ENCODE assay signal across 21 mouse cellular contexts in the genomic region with DNA sequence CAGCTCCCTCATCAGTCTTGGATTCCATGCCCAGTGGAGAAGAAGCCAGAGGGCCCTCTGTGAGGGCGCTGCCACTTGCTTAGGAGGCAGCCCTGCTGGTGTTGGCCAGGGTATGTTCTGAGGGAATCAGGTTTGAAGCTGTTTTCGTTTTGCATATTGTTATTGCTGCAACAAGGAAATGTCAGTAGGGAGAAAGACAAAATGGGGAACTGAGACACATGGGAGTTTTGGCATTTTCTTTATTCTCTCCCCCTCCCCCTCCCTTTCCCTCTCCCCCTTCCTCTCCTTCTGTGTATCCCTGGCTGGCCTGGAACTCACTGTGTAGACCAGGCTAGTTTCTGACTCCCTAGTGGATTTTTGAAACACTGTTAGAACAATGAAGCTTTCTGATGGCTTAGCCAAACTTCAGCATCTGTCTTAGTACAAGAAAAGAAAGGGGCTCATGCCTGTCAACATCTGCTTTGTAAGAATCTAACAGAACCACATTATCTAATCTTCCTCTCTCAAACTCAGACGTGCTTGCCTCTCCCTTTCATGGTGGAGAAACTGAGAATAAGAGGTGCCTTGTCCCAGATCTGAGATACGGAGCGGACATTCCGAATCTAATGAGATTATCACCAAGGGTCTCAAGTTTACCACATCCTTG. TPM values are rescaled to one million over a fixed set of nuclear protein-coding genes. Genes with fewer than 3 reads are reported as not detected.
DNase-seq lines count a peak whose midpoint lies in the region; ATAC-seq and TF ChIP-seq lines count a peak whose summit lies in the region.
"Had no signal": no experiment of that assay in that cellular context is flagged by ENCODE, and none has a peak within 500 bp of the region (broad histone marks: within the 10 kb centered on the region; RNA-seq: fewer than 3 reads in every experiment).

No protein-coding gene starts in this region.

- H3K4me3 ChIP-seq in lung, postnatal 0 days (ENCODE audit: low read depth, low read length) = no peak overlapping the region
- no peak overlapping the region for H3K4me3 ChIP-seq in CH12.LX (replicated peaks in 1 of 3; ENCODE audit: low read depth in 2 of 3, low read length in 2 of 3, poor library complexity in 1 of 3)
- H3K4me3 ChIP-seq: forebrain, embryonic 10.5 days; heart, adult 2 months; hindbrain, embryonic 10.5 days; midbrain, embryonic 12.5 days; neural tube, embryonic 13.5 days had no signal

- in situ Hi-C loops in CH12.LX (cut with MboI; ENCODE audit: low pct_ligation_motif_present, low pct_unique_long_range_greater_than_20kb, low sequenced_read_pairs) = no loop called here

- no peak overlapping the region for H3K4me2 ChIP-seq in lung, postnatal 0 days (replicated peaks; ENCODE audit: low read depth, low read length)
- H3K4me2 ChIP-seq in CH12.LX (ENCODE audit: insufficient read depth, low read depth, poor library complexity, severe bottlenecking) = peak overlapping the region; percentile 4; the same call in 1 of the 2 replicates
- H3K4me2 ChIP-seq: midbrain, embryonic 12.5 days; neural tube, embryonic 13.5 days had no signal

- ATAC-seq in lung, postnatal 0 days = no peak
- peak; percentile 15 for ATAC-seq in granulocyte monocyte progenitor cell, adult 5-6 weeks (replicated peaks; ENCODE audit: poor library complexity, severe bottlenecking)
- peak; percentile 30 for ATAC-seq in monocyte, adult 5-6 weeks (replicated peaks; ENCODE audit: insufficient number of reproducible peaks, low FRiP score, low TSS enrichment, poor library complexity, severe bottlenecking)
- ATAC-seq: hindbrain, postnatal 0 days had no signal

- DNase-seq in lung, postnatal 0 days (ENCODE audit: low spot score) = peak; percentile 6
- no peak for DNase-seq in lung, postnatal 4 days
- DNase-seq in CH12.LX (ENCODE audit: extremely low read depth) = peak; percentile 77
- no peak for DNase-seq in urinary bladder, postnatal 14 days (ENCODE audit: low spot score)
- no peak for DNase-seq in MN1 (ENCODE audit: low spot score)
- DNase-seq: adrenal gland, postnatal 25 days; cerebellum, adult 2 months; cerebellum, postnatal 36 days; heart, adult 2 months; kidney, adult 11 months; right cerebral cortex, postnatal 14 days; spleen, adult 18-20 months had no signal

- no peaks in the 10 kb centered on the region for H3K36me3 ChIP-seq in lung, postnatal 0 days (ENCODE audit: insufficient read depth, low read length)
- H3K36me3 ChIP-seq in CH12.LX (replicated peaks in 1 of 2; ENCODE audit: control insufficient read depth in 1 of 2, insufficient read depth in 1 of 2, low read length in 1 of 2) = no peaks in the 10 kb centered on the region
- H3K36me3 ChIP-seq: forebrain, embryonic 10.5 days; hindbrain, embryonic 10.5 days; midbrain, embryonic 12.5 days; neural tube, embryonic 13.5 days had no signal

- H3K27ac ChIP-seq in lung, postnatal 0 days (ENCODE audit: low read length) = no peak overlapping the region
- H3K27ac ChIP-seq in CH12.LX (ENCODE audit: insufficient read depth, low read depth) = peak overlapping the region; percentile 77
- H3K27ac ChIP-seq: forebrain, embryonic 10.5 days; heart, adult 2 months; hindbrain, embryonic 10.5 days; hindbrain, postnatal 0 days; kidney, postnatal 0 days; midbrain, embryonic 12.5 days; neural tube, embryonic 13.5 days had no signal

- H3K9ac ChIP-seq in lung, postnatal 0 days (replicated peaks; ENCODE audit: low read depth) = no peak overlapping the region
- H3K9ac ChIP-seq in CH12.LX (ENCODE audit: insufficient read depth, low read depth) = peak overlapping the region; percentile 20
- H3K9ac ChIP-seq: midbrain, embryonic 12.5 days; neural tube, embryonic 13.5 days had no signal

- no peaks in the 10 kb centered on the region; the same call in 1 of the 2 replicates for H3K4me1 ChIP-seq in lung, postnatal 0 days (ENCODE audit: insufficient read depth, low read depth, low read length)
- H3K4me1 ChIP-seq in CH12.LX (ENCODE audit: control insufficient read depth in 1 of 2, insufficient read depth in 2 of 2) = peaks cover 25 to 45% of the 10 kb centered on the region in 2 experiments
- H3K4me1 ChIP-seq: midbrain, embryonic 12.5 days; neural tube, embryonic 13.5 days had no signal

- dilution Hi-C loops in CH12.LX (cut with MboI; ENCODE audit: extremely low pct_ligation_motif_present, extremely low pct_unique_long_range_greater_than_20kb, low sequenced_read_pairs) = no loop called here

- WGBS in lung, postnatal 0 days = 65% methylated on average over 6 of the region's 6 CpGs

- peak; percentile 47; the same call in 1 of the 2 replicates for TF ChIP-seq POLR2A in CH12.LX (IDR thresholded peaks at IDR 0.05; ENCODE audit: low read depth, low read length)

- H3K79me2 ChIP-seq in CH12.LX (replicated peaks; ENCODE audit: control insufficient read depth, extremely low read depth, insufficient read depth, poor library complexity, severe bottlenecking) = no peaks in the 10 kb centered on the region

- TF ChIP-seq RAD21 in CH12.LX (IDR thresholded peaks at IDR 0.05; ENCODE audit: low read depth, low read length) = peak; percentile 5; the same call in 1 of the 2 replicates

- no peak for TF ChIP-seq CTCF in lung, postnatal 0 days (IDR thresholded peaks at IDR 0.05)
- no peak for TF ChIP-seq CTCF in CH12.LX (conservative IDR thresholded peaks at IDR 0.05 in 1 of 2, IDR thresholded peaks at IDR 0.05 in 1 of 2; ENCODE audit: low read depth in 2 of 2, low read length in 2 of 2)

- no peaks in the 10 kb centered on the region for H3K9me3 ChIP-seq in lung, postnatal 0 days (ENCODE audit: low read length)
- H3K9me3 ChIP-seq in CH12.LX (replicated peaks; ENCODE audit: low read length) = peaks cover 5% of the 10 kb centered on the region
- H3K9me3 ChIP-seq: forebrain, embryonic 10.5 days; hindbrain, embryonic 10.5 days; midbrain, embryonic 12.5 days; neural tube, embryonic 13.5 days had no signal

- TF ChIP-seq EP300 in lung, postnatal 0 days (IDR thresholded peaks at IDR 0.05) = no peak
- TF ChIP-seq EP300 in CH12.LX (IDR thresholded peaks at IDR 0.05; ENCODE audit: low read length) = peak; percentile 95

- no peaks in the 10 kb centered on the region for H3K27me3 ChIP-seq in lung, postnatal 0 days (replicated peaks; ENCODE audit: insufficient read depth, low read length)
- no peaks in the 10 kb centered on the region for H3K27me3 ChIP-seq in CH12.LX (replicated peaks)
- H3K27me3 ChIP-seq: midbrain, embryonic 12.5 days; neural tube, embryonic 13.5 days had no signal

TF ChIP-seq in CH12.LX, 34 proteins besides CTCF, POLR2A, EP300 and RAD21 (continues in another document):
- TF ChIP-seq ZNF384 (IDR thresholded peaks at IDR 0.05; ENCODE audit: low read depth, low read length) (no peak), POLR2AphosphoS2 (IDR thresholded peaks at IDR 0.05; ENCODE audit: low read depth, low read length) (no peak), MAZ (IDR thresholded peaks at IDR 0.05; ENCODE audit: low read depth, low read length) (0 out of 2 replicates have a peak, but pooled peaks have one; percentile 48), USF2 (conservative IDR thresholded peaks at IDR 0.05; ENCODE audit: low read depth, low read length) (no peak), UBTF (IDR thresholded peaks at IDR 0.05; ENCODE audit: low read depth, low read length) (no peak), CHD2 (IDR thresholded peaks at IDR 0.05; ENCODE audit: low read length) (peak; percentile 88; the same call in 1 of the 2 replicates), MEF2A (IDR thresholded peaks at IDR 0.05; ENCODE audit: borderline replicate concordance, low read depth, low read length) (peak; percentile 74; the same call in 1 of the 2 replicates), E2F4 (IDR thresholded peaks at IDR 0.05; ENCODE audit: insufficient replicate concordance, low read depth, low read length) (no peak), GABPA (IDR thresholded peaks at IDR 0.05; ENCODE audit: insufficient replicate concordance, low read depth, low read length) (no peak), TBP (conservative IDR thresholded peaks at IDR 0.05; ENCODE audit: low read depth, low read length) (0 out of 2 replicates have a peak, but pooled peaks have one; percentile 59), PAX5 (IDR thresholded peaks at IDR 0.05; ENCODE audit: low read length) (no peak), RCOR1 (conservative IDR thresholded peaks at IDR 0.05; ENCODE audit: low read depth, low read length) (peak; percentile 89), NRF1 (IDR thresholded peaks at IDR 0.05; ENCODE audit: low read depth, low read length) (no peak), ETS1 (conservative IDR thresholded peaks at IDR 0.05; ENCODE audit: low read depth, low read length) (peak; percentile 88), MAFK (IDR thresholded peaks at IDR 0.05; ENCODE audit: insufficient replicate concordance, low read length) (no peak), ELF1 (IDR thresholded peaks at IDR 0.05; ENCODE audit: low read depth, low read length) (peak; percentile 50; the same call in 1 of the 2 replicates), CHD1 (IDR thresholded peaks at IDR 0.05; ENCODE audit: low read depth, low read length) (no peak)

RNA-seq across cellular contexts. Expression of a gene that starts 19.2 kb away (rescaled TPM):
- polyA plus RNA-seq in lung, postnatal 0 days (2015; fragmentation: Nextera tagmentation; extraction: Ambion mirVana) = 0.18 and 0.27 TPM in 2 replicates
- total RNA-seq in CH12.LX (2012; rRNA removed) (0.04 TPM in 2 replicates), CH12.LX (2014; rRNA removed) (0.14 TPM in 1 of 2 replicates, not detected in the other)
- 0.17 TPM in 1 of 2 replicates, not detected in the other for polyA plus RNA-seq in CH12.LX (2012; ENCODE audit: insufficient read length, low read depth)
- total RNA-seq in granulocyte monocyte progenitor cell, adult 5-6 weeks (2014; fragmentation: Nextera tagmentation) = not detected in 2 replicates
- not detected in 2 replicates for total RNA-seq in granulocyte monocyte progenitor cell, adult 5-6 weeks (2017)
- 0.19 TPM in 1 of 3 replicates, not detected in the others for total RNA-seq in monocyte, adult 5-6 weeks (2017)
- total RNA-seq: gastrocnemius, adult 8-10 months had no signal

RNA-seq across cellular contexts. Expression of a gene that starts 34.6 kb away (rescaled TPM):
- polyA plus RNA-seq in lung, postnatal 0 days (2015; fragmentation: Nextera tagmentation; extraction: Ambion mirVana) = 4.5 and 4.9 TPM in 2 replicates
- 18.3 and 19.4 TPM in 2 replicates for total RNA-seq in CH12.LX (2012; rRNA removed)
- total RNA-seq in CH12.LX (2014; rRNA removed) = 5.9 and 24.0 TPM in 2 replicates
- 18.7 and 20.1 TPM in 2 replicates for polyA plus RNA-seq in CH12.LX (2012; ENCODE audit: insufficient read length, low read depth)
- total RNA-seq in granulocyte monocyte progenitor cell, adult 5-6 weeks (2014; fragmentation: Nextera tagmentation) = 43.5 and 55.4 TPM in 2 replicates
- 22.0 and 34.6 TPM in 2 replicates for total RNA-seq in granulocyte monocyte progenitor cell, adult 5-6 weeks (2017)
- 193 to 222 TPM (median 205 TPM) in 3 replicates for total RNA-seq in monocyte, adult 5-6 weeks (2017)

RNA-seq across cellular contexts. Expression of a gene that starts 49.3 kb away (rescaled TPM):
- 0.66 and 0.74 TPM in 2 replicates for polyA plus RNA-seq in lung, postnatal 0 days (2015; fragmentation: Nextera tagmentation; extraction: Ambion mirVana)
- total RNA-seq in CH12.LX (2012; rRNA removed) = 0.04 TPM in 1 of 2 replicates, not detected in the other
- total RNA-seq in CH12.LX (2014; rRNA removed) = 0.09 TPM in 1 of 2 replicates, not detected in the other
- 0.33 and 0.49 TPM in 2 replicates for polyA plus RNA-seq in CH12.LX (2012; ENCODE audit: insufficient read length, low read depth)
- not detected in 2 replicates for total RNA-seq in granulocyte monocyte progenitor cell, adult 5-6 weeks (2014; fragmentation: Nextera tagmentation)
- not detected in 2 replicates for total RNA-seq in granulocyte monocyte progenitor cell, adult 5-6 weeks (2017)
- total RNA-seq in monocyte, adult 5-6 weeks (2017) = 0.19 TPM in 1 of 3 replicates, not detected in the others

Comparison
In these comparisons a context has a peak if more than half of its experiments do, and no peak if none do; other contexts are left out.
1. DNase-seq: peak in lung, postnatal 0 days (single experiment) and CH12.LX (single experiment); none in lung, postnatal 4 days (0 of 2), urinary bladder, postnatal 14 days (single experiment) and MN1 (single experiment).